Mouse (Mus musculus): Measurements from ENCODE around the gene Defb30. TPM values are rescaled to one million over a fixed set of nuclear protein-coding genes. Genes with fewer than 3 reads are reported as not detected.

The Defb30 gene
- total RNA-seq (2023), result not detected

GRCm38 (mm10) chr14:63049910-63050370 lies at the start of gene Defb30:
TSS of gene Defb30 (minus strand) at chr14:63049960.

DNA sequence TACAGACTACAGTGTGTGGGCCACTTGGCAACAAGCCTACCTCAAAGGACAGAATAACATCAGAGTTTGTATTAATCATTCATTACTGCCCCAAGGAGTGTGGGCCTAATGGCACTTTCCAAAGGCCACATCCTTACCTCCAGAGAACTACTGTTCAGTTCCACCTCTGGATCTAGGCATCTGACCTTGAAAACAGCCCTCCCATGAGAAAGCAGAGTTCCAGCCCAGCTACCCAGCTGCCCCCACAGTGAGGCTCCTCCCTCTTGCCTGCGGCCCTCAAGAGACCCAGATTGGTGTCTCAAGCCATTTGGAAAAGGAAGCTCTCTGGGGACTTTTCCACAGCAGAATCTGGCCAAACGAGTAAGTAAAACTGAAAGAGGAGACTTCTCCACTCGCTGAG lies 3.1 kb downstream of the Defb30 start, which contains the start of gene Defb42:
Defb42 (plus strand) TSS at position 301 of the 400 bp plus-strand sequence.

DNA sequence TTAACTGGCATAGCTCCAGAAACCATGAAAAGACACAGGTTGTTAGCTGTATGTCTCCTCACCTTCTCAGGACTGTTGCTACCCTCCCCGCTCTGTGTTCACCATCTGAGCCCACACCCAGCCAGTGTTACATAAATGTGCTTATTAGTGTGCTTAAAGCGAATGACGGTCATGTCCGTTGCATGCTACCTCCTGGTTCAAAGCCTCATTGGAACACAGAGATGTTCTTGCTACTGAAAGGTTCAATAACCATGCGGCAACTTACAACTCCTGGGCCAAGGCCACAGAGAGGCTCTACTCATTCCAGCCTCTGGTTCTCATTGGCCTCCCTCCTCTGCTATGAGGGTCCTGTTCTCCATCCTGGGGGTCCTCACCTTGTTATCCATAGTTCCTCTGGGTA lies 38.3 kb downstream of the Defb30 start, which contains the start of gene Defb43:
Defb43 (plus strand) TSS at position 301 of the 400 bp plus-strand sequence.

GRCm38 (mm10) chr14:62997777-62998176 lies 52.0 kb downstream of the Defb30 start, which contains the start of gene Defb47:
TSS of gene Defb47 (plus strand) at chr14:62998077.

GRCm38 (mm10) chr14:62984410-62984809 lies 65.3 kb downstream of the Defb30 start, which contains the start of gene Defb48:
TSS of gene Defb48 (minus strand) at chr14:62984510.

Other genes starting within 250 kb of the Defb30 start
- gene Wdfy2, start 212.3 kb downstream of the Defb30 start, total RNA-seq (2023), result 9.6 TPM
- not detected for gene Defb48, start 65.5 kb downstream of the Defb30 start, total RNA-seq (2023)
- not detected for gene Defb47, start 51.9 kb downstream of the Defb30 start, total RNA-seq (2023)
- gene Defb43, start 38.2 kb downstream of the Defb30 start, total RNA-seq (2023), result not detected
- gene Defb42, start 3.0 kb downstream of the Defb30 start, total RNA-seq (2023), result not detected